Mouse (Mus musculus) kidney, postnatal 10 days (tissue): ENCODE data around the gene Ankrd17.
"Not testable (repeated sequence)": the region's sequence is repeated elsewhere in the genome, so short reads cannot be mapped to it uniquely, and the experiment has no call there.

Source experiments
- DNase-seq: peaks from one replicate; pipeline ENCODE4 v3.0.0; 2021; ENCODE audit warnings: mixed read lengths

Ankrd17 gene

DNA sequence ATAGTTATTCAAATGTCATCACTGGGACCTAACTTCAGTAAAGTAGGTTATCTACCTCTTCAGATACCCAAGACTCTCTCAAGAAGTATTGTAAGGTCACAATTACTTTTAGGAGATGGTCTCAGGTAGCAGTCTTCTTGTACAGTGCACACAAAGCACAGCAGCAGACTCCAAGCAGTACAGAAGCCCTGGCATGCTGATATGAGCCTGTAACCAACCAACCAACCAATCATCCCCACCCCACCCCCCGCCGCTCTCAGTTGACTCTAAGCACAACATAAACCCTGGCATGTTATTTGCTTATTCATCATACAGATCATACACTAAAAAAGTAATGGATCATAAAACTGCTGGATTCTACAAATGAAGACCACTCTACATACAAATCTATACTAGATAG is 33.9 kb downstream of the Ankrd17 start:
- no peak for DNase-seq

DNA sequence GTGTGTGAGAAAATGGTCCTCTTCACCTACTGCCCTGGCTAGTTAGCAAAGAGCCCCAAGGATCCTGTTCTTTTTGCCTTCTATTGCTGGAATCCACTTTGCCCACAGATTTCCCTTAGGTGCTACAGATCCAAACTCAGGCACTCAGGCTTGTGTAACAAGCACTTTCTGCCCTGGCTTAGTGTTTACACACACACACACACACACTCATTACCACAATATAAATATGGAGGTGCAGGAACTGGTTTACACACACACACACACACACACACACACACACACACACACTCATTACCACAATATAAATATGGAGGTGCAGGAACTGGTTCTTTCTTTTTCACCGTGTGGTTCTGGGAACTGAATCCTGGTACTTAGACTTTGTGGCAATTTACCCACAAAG is 35.3 kb downstream of the Ankrd17 start:
- DNase-seq, result no peak

DNA sequence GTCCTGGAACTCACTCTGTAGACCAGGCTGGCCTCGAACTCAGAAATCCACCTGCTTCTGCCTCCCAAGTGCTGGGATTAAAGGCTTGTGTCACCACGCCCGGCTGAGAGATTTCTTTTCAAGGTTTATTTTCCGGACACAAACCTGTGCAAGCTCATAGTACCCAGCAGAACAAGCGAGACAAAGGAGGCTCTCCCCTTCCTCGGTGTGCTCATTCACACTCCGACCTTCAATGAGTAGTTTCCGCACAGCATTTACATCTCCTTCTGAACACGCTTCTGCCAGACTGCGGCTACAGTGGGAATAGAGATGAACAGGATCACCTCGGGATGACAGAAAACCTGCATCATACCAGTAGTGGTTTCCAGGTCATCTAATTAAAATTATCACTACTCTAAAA is 68.0 kb downstream of the Ankrd17 start:
- no peak for DNase-seq

DNA sequence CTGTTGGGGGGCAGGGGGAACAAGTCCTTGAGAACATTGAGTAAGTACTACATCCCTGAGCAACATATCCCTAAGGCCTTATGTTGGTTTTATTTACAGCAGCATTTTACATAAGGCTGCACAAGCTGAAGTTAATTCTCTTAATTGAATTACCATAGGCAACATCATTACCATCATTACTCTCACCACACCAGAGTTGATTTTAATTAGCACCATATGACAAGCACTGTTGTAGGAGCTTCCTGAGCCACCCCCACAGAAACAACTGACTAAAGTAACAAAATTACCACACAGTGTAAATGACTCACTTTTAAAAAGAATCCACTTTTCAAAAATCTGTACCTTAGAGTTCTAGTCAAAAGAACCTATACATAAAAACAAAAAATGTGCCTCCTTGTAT is 76.5 kb downstream of the Ankrd17 start:
- no peak for DNase-seq

DNA sequence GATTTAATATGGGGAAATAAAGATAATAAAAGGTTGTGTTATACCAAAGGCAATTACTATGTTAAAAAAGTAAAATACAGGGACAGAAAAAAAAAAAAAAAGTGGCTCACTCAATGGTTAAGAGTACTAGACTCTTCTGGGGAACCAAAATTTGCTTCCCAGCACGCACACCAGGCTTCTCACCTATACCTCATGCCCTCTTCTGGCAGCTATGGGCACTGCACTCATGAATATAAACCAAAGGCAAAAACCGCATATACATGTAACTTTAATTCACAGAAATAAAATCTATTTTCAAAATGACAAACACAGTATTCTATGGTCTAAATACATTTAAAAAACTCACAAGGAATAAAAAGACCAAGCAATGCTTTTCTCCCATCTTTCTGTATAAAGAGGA is 79.8 kb downstream of the Ankrd17 start:
- peak; percentile 75 for DNase-seq

DNA sequence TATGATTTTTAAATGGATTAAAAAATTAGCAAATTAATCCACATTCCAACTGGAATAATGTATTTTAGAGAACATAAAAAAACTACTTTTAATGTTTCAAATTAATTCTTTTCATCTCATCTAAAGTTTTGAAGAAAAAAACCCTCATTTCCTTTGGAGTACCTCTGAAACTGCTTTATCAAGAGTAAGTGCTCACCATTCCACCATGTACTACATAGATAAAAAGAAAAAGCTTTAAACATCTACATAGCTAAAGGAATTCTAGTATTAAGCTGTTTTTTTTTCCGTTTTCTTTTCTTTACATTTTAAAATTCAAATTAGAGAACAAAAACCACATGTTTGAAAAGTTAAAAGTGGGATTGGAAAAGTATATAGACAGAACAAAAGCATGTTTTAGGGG is 86.3 kb downstream of the Ankrd17 start:
- DNase-seq, result no peak

DNA sequence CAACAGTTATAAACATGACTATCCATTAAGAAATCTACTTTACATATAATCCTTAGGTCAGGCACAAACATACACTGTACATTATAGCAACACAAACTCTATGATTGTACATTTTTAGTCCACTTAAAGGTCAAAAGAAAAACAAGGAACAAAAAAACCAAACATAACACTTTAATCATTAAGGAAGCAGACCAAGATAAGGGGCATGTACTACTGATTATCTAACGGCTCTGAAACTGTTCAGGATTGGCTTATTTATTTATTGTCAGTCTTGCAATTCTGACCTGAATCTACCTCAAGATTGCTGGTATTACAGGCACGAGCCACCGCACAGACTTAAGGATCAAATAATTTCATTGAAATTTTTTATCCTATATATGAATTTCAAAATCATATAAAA is 87.0 kb downstream of the Ankrd17 start:
- DNase-seq, result no peak

DNA sequence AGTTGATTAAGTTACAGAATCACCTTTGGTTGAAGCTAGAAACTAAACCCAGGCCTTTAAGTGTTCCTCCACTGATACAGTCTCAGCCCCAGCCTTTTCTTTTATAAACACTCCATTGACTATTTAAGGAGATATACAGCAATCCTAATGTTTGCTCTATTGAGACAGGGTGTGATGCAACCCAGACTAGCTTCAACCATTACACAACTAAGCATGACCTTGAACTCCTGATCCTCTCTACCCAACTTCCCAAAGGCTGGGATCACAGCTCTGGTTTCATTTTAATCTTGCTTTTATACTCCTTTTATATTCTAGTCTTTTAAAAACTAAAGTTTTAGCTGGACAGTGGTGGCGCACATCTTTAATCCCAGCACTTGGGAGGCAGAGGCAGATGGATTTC is 88.9 kb downstream of the Ankrd17 start:
- no peak for DNase-seq

DNA sequence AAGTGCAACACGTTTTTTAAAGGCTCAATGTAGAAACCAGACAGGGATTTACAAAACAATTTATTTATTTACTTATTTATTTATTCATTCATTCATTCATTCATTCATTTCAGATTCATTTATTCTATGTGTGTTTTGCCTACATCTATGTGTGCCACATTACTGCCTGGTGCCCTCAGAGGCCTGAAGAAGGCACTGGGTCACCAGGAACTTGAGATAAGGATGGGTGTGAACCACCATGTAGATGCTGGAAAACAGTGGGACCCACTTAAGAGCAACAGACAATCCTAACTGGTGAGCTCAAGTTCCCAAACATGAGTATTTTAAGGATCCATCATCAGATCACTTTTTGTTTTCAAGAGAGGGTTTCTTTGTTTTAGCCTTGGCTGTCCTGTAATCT is 91.6 kb downstream of the Ankrd17 start:
- DNase-seq, result no peak

DNA sequence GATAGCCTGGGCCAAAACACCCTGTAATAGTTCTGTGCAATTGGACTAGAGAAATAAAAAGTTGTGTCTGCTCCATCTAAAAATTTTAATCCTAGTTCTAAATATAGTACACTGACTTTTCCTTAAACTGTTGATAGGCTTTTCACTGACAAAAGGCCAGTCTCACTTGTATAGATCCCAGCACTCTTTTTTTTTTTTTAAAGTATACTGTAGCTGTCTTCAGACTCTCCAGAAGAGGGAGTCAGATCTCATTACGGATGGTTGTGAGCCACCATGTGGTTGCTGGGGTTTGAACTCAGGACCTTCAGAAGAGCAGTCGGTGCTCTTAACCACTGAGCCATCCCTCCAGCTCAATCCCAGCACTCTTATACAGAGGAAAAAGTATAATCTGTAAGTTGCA is 104.1 kb downstream of the Ankrd17 start:
- DNase-seq, result not testable (repeated sequence)

DNA sequence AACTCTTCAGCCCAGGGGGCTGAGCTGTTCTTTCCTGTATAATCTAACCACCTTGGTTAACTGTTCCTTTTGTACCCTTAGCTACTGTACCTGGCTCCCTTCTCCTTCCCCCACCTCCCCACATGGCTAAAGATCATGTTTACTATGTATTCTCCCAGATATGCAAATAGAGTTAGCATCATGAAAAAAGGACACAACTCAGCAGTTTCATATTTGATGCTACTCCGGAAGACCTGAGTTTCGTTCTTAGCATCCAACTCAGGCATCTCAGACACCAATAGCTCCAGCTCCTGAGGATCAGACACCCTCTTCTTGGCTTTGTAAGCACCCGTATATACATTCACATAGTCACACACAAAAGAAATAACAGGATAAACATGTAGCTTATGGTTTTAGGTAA is 109.4 kb downstream of the Ankrd17 start:
- DNase-seq, result no peak

DNA sequence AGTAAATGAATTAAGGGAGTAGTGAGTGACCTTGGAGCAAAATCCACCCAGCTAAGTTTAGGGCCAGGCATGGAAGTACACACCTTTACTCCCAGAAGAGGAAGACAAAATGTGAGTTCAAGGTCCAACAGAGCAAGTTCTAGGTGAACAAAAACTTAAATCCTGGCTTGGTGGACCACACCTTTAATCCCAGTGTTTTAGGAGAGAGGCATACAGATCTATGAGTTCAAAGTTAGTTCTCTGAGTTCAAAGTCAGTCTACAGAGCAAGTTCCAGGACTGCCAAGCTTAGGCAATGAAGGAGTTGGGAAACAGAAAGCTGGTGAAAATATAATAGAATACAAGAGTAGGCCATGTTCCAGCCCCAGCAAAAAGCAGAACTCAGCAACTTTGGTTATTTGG is 118.9 kb downstream of the Ankrd17 start:
- DNase-seq, result no peak

DNA sequence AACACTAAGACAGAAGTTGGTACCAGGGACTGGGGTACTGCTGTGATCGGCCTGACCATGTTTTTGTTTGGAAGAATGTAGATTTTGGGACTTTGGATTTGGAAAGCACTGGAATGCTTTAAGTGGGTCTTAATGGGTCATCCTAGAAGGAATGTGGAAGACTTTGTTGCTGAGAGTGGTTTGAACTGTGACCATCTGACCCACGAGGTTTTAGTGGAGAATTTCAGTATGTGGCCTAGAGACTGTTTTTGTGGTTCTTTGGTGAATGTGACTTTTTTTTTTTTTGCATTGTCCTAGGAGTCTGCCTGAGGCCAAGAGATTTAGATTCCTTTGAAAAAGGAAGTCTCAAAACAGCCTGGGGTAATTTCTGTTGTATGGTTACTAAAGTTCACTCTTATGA is 119.4 kb downstream of the Ankrd17 start:
- DNase-seq, result no peak

DNA sequence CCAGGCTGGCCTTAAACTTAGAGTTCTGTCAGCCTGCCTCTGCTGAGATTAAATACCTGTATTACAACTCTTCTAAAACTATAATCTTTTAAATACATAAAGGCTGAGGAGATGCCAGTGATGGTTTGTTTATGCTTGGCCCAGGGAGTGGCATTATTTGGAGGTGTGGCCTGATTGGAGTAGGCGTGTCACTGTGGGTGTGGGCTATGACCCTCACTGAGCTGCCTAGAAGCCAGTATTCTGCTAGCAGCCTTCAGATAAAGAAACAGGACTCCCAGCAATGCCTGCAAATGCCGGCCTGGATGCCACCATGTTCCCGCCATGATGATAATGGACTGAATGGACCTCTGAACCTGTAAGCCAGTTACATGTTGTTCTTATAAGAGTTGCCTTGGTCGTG is 119.8 kb downstream of the Ankrd17 start:
- DNase-seq, result no peak

DNA sequence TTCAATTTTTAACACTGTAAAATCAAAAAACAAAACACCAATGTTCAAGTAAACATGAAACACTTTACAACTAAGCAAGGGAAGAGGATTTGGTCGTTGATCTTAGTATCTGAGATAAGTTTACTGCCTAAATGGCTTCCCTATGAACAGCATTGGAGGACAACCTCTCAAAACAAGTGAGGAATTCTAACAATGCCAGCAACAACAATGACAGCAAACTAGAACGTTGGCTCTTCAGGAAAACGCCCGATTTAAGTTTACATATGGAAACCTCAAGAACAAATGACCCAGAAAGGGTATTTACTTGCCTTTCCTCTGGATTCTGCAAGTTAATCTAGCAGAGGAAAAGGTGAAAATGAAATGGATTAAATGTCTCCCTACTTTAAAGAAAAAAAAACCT is 121.0 kb downstream of the Ankrd17 start:
- DNase-seq, result no peak

DNA sequence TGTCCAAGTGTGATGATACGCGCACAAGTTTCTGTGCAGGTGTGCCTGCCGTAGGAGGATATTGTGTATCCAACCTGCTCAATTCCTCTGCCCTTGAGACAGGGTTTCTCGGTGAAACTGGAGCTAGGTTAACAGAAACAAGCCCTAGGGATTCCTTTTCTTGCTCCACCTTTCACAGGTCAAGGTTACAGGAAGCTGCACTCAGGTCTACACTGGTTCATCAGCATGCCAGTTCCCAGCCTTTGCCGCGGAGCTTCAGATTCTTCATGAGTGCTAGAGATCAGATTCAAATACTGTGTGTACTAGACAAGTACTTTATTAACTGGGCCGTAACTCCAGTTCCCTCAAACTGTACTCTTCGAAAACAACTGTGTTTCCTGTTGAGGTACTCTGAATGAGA is 131.2 kb downstream of the Ankrd17 start:
- no peak for DNase-seq

DNA sequence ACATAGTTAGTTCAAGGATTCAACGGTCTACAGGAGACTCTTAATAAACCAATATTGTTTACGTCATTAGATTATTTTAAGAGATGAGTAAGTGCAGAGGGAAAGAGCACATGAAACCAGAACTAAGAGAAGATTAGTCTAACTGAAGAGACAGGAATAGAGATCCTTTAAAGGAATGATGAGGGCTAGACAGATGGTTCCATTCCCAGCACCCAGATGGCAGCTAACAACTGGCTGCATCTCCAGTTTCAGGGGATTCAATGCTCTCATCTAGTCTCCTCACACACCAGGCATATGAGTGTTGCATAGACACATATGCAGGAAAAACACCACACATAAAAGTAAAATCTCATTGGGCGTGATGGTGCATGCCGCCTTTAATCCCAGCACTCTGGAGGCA is 133.1 kb downstream of the Ankrd17 start:
- DNase-seq, result no peak

DNA sequence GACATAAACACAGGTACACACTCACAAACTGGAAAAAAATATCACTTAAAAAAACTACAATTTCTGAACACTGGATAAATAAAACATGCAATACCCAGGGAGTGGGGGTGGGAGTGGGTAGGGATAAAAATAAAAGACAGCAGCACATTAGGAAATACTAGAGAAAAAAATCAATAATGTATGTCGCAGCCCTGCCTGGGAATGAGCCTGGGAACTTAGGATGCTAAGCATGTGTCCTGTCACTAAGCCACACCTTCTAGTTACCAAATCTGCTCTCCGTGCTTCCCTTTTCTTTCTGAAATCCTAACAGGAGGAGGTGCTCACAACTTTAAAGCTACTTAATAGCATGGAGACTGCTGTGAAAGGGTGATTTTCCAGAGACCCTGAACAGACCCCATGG is 136.6 kb downstream of the Ankrd17 start:
- DNase-seq, result no peak

DNA sequence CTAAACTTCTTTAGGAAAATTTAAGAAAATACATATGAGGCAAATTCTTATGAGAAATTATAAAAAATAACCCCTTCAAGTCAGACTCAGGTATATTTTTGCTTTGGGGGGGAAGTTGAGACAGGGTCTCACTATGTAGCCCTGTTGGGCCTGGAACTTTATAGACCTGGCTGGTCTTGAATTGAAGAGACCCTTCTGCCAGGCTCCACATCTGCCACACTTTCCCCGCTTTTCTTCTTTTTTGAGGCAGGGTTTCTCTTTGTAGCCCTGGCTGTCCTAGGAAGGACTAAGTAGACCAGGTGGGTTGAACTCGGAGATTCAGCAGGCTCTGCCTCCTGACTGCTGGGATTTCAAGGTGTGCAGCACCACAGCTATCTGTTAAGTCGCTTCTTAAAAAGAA is 139.7 kb downstream of the Ankrd17 start:
- DNase-seq, result no peak

DNA sequence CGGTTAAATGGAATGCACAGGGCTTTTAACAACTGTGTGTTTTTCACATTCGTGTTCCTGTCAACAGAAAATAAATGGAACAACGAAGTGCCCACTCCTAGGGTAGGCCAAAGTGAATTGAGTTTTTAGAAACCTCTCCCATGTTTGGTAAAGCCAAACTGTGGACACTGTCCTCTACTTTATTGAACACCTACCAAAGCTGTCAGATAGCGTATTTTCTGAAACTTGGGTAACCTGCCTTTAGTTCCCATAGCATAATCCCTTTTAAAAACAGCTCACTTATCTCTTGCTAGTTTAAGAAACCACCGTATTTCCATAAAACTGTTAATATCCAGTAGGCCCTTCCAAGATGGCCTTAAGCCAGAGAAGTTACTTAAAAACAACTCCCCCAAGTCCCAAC is 141.6 kb downstream of the Ankrd17 start:
- no peak for DNase-seq

DNA sequence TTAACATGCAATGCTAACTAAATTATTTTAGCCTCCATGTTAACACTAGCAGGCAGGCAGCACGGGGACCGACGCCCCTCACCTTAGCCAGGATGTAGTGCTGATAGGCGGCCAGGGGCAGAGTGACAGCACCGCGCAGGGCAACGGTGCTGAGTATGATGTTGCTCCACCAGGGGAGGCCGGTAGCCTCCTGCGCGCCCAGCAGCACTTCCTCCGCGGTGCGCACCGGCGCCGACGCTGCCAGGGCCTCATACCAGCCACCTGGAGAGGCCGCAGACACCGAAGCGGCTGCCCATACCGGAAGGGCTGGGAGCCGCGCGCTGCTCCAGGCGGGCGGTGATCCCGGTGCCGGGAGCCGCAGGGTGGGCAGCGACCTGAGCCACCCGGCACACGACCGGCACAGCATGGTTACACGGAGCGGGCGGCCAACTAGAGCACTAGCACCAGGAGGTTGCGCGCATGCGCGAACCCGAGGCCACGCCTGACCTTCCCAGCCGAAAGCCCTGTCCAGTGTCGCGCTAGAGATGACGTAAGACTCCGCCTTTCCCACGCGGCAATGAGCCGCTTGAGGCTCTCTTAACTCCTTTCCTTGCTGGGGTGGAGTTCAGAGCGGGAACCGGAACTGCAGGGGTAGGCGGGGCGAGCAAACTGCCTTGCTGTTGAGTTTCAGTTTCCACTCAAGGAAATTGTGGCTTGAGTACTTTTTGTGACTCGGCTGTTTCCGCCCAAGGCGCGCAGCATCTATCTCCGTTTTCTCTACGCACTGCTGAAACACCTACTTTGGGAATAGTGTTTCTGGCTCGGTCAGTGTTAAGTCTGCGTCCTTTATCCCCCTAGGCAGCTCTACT is 142.6 kb downstream of the Ankrd17 start, which contains the start of gene Cox18:
TSS of gene Cox18 (minus strand) at position 468 of the 848 bp plus-strand sequence.
- peak; percentile 100 for DNase-seq

DNA sequence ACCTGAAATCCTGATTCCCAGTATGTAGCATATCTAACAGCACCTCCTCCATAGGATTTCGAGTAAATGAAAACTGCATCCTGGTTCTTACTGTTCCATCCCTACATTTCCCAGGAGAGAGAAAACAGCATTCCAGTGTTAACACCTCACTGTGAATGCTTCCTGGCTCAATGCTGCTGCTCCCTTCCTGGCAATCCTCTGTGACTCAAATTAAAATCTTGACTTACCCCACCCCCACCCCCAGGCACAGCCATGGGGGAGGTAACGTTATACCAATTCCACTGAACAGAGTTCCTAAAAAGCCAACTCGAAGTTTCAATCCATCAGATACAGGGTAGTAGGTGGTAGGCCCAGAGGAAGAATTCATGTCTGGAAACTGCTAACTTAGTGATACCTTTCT is 143.4 kb downstream of the Ankrd17 start:
- no peak for DNase-seq

DNA sequence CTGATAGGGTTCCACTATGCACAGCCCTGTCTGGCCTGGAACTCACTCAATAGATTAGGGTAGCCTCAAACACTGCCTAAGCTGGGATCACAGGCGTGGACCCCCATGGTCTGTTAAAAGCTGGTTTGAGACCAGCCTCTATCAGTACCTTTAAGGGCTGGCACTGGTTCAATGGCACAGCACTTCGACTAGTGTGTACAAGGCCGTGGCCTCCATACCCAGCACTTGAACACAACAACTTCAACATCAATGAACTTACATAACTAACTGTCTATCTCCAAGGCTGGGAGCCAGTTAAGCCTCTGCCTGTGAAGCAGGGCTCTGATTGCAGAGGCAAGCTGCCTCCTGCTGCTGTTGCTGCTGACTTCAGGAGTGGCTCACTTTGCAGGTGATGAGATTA is 148.6 kb downstream of the Ankrd17 start:
- no peak for DNase-seq

DNA sequence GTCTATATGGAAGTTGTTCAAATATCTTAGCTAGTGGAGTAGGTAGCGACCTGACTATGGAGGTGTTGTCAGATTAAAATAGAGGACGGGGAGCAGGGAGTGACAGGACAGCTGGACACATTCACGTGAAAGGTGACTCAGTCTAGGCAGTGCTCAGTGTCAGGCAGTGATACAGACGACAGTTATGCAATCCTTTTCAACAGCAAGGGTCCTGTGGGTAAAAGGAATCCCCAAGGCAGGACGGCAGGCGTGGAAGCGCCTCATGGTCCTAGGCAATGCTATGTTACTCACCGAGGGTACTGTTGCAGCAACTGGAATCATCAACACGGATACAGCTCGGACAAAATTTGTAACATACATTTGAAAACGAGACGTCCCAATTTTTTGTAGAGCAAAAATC is 149.2 kb downstream of the Ankrd17 start:
- DNase-seq, result no peak

DNA sequence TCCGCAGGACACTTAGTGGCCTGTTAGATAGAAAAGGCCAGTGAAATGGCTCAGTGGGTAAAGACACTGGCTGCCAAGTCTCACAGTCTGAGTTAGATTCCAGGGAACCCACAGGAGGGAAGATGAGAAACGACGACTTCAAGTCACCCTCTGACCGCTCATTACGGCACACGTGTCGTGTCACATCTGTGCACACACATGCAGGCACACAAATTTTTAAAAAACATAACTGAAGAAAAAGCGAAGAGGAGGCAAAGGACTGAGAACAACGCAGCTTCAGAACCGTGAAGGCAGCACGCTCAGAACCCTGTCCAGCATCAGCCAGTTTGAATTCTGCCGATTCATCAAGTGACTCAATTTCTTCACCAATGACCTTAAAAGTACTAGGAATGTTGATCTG is 153.0 kb downstream of the Ankrd17 start:
- DNase-seq, result no peak
